Mouse (Mus musculus) C2C12 (cell line): ENCODE data around the gene Abhd13. TPM values are rescaled to one million over a fixed set of nuclear protein-coding genes. Genes with fewer than 3 reads are reported as not detected.

Experiments
- H3K27me3 ChIP-seq: one replicate; pipeline ENCODE4 v1.6.1; 2011; ENCODE audit not compliant: control insufficient read depth, insufficient read depth, insufficient read length
- H3K36me3 ChIP-seq: one replicate; pipeline ENCODE4 v1.6.1; 2011; ENCODE audit not compliant: control insufficient read depth, insufficient read depth
- H3K4me3 ChIP-seq: one replicate; pipeline ENCODE4 v1.5.1; 2011; ENCODE audit warnings: mild to moderate bottlenecking, control low read depth; ENCODE audit not compliant: poor library complexity, insufficient read depth, severe bottlenecking
- H3K79me2 ChIP-seq: one replicate; pipeline ENCODE4 v1.6.1; 2011; ENCODE audit not compliant: control insufficient read depth, insufficient read depth
- H3K79me3 ChIP-seq: one replicate; pipeline ENCODE4 v1.6.1; 2011; ENCODE audit warnings: low read depth, control low read depth
- H3ac ChIP-seq: one replicate; pipeline ENCODE3; 2011; ENCODE audit warnings: low read depth; ENCODE audit not compliant: control insufficient read depth, insufficient read length
- CEBPB ChIP-seq: IDR thresholded peaks from one replicate; pipeline ENCODE4 v1.6.1; 2011; ENCODE audit warnings: low read depth, mild to moderate bottlenecking, control low read depth, moderate library complexity
- CTCF ChIP-seq: IDR thresholded peaks from one replicate; pipeline ENCODE4 v1.5.1; 2011; ENCODE audit not compliant: control insufficient read depth, insufficient read depth, insufficient read length
- FOSL1 ChIP-seq: IDR thresholded peaks from one replicate; pipeline ENCODE4 v1.8.0; 2011; ENCODE audit warnings: mild to moderate bottlenecking, low read length; ENCODE audit not compliant: poor library complexity, insufficient read depth, severe bottlenecking
- MAX ChIP-seq: IDR thresholded peaks from one replicate; pipeline ENCODE4 v1.6.1; 2011; ENCODE audit warnings: mild to moderate bottlenecking, control low read depth
- MYOD1 ChIP-seq: IDR thresholded peaks from one replicate; pipeline ENCODE4 v1.6.1; 2011; ENCODE audit warnings: low read depth; ENCODE audit not compliant: control insufficient read depth, insufficient read length
- MYOG ChIP-seq: IDR thresholded peaks from one replicate; pipeline ENCODE4 v1.6.1; 2011; ENCODE audit not compliant: control insufficient read depth, insufficient read length; ENCODE audit errors: extremely low read depth
- USF1 ChIP-seq: IDR thresholded peaks from one replicate; pipeline ENCODE4 v1.6.1; 2011; ENCODE audit warnings: low read depth, mild to moderate bottlenecking, control low read depth, moderate library complexity
- long read RNA-seq, 2 experiments: library from polyadenylated mRNA; unstranded; transcript quantifications; one replicate each; pipeline ENCODE4 v2.0.0; 2019 to 2020
- polyA plus RNA-seq: library from polyadenylated mRNA; unstranded; fragments of >200 nt; fragmentation: generic; extraction: Trizol; gene quantifications from one replicate; pipeline ENCODE4 v1.2.1, GENCODE M21; 2012; ENCODE audit warnings: missing spikeins

The Abhd13 gene
- 6.4 TPM for polyA plus RNA-seq
- long read RNA-seq, experiment 1, full-length matches to known transcripts: 21 of 22 reads
- long read RNA-seq, experiment 1, partial matches to known transcripts: 0 of 22 reads
- long read RNA-seq, experiment 1, other reads (novel, unspliced or antisense): 1 of 22 reads
- long read RNA-seq, experiment 2, full-length matches to known transcripts: 15 of 20 reads
- long read RNA-seq, experiment 2, partial matches to known transcripts: 0 of 20 reads
- long read RNA-seq, experiment 2, other reads (novel, unspliced or antisense): 5 of 20 reads

- Histone ChIP-seq H3K79me3 (peaks cover 53% of the 10 kb centered on the region), H3K79me2 (peaks cover 66% of the 10 kb centered on the region), H3ac (peak within 1 kb of the TSS; percentile 88), H3K36me3 (peaks cover 7% of the 10 kb centered on the region), H3K27me3 (no peaks in the 10 kb centered on the region), H3K4me3 (peak within 1 kb of the TSS; percentile 87)
- TF ChIP-seq MAX (peak; percentile 25), CTCF (no peak)
Observed at GRCm38 (mm10) chr8:9977573-9978314, at the start of gene Abhd13, which contains the start of gene Lig4. Gene Abhd13 (plus strand): TSS chr8:9977707. Gene Lig4 (minus strand): TSS chr8:9977686.

DNA sequence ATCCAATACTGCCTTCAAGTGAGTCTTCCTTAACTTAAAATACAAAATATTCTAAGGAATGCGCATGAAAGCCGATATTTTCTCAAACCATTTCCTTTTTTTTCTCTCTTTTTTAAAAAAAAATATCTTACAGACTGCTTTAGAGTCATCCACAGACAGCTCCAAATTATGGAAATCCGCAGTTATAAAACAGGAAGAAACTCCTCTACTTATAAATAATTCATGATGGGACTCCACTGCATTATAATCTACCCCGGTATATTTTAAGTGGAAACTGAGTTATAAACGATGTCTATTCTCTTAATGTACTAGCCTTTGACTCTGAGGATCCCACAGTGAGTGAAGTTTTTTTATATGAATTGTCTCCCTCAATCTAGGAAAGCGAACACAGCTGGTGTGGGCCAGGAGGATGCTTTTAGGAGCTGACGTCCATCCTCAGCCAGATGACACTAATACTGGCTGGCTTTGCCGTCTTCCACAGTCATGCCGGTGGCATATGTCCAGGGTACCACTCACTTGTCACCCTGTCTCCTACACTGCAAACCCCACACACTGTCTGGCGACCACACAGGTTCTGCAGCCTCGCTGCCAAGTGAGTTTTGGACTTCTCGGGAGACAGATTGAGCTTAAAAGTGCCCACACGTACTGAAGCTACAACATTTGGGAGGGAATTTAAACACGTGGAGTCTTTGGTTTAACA lies 47.6 kb upstream of the Abhd13 start:
- Histone ChIP-seq H3K4me3 (no peak overlapping the region), H3K36me3 (no peaks in the 10 kb centered on the region), H3K79me2 (no peaks in the 10 kb centered on the region), H3ac (no peak overlapping the region), H3K79me3 (no peaks in the 10 kb centered on the region), H3K27me3 (peaks cover 7% of the 10 kb centered on the region)
- TF ChIP-seq MAX (no peak), FOSL1 (no peak), CTCF (no peak), USF1 (no peak)

GRCm38 (mm10) chr8:9932711-9933110 lies 44.8 kb upstream of the Abhd13 start:
- Histone ChIP-seq H3ac (no peak overlapping the region), H3K79me3 (no peaks in the 10 kb centered on the region), H3K4me3 (no peak overlapping the region), H3K36me3 (no peaks in the 10 kb centered on the region), H3K27me3 (peaks cover 7% of the 10 kb centered on the region), H3K79me2 (no peaks in the 10 kb centered on the region)
- TF ChIP-seq CTCF: no peak
- TF ChIP-seq MYOD1: no peak
- TF ChIP-seq MYOG: no peak
- no peak for TF ChIP-seq USF1
- no peak for TF ChIP-seq MAX
- TF ChIP-seq CEBPB: no peak
- no peak for TF ChIP-seq FOSL1

DNA sequence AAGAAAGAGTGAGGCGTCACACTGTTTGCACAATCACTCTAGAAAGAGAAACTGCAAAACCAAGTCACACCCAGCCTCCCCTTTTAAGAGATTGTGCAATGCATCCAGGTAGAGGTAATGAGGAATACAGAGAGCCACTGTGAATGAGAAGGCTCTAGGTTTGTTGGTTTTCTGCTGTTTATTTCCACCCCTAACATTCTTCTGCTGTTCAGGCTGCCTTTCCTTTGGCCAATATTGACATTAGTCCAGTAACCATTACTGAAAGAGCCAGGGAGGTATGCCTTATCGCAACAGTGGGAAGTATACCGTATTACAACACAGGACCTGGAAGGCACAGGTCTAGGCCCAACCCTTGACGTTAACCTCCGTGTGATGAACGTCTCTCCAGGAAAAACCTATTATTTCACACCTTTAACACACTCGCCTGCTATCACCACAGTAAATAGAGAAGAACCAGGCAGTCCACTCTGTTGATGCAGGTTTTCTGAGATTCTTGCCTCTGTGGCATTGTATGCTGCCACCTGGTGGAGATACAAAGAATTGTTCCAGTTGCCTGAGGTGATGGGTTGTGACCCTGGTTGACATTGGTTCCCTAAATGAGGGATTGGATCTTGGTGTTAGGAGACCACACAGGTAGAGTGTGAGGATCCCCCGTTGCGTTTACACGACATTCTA lies 42.5 kb upstream of the Abhd13 start:
- H3K79me2 ChIP-seq: no peaks in the 10 kb centered on the region
- TF ChIP-seq MAX (no peak), MYOD1 (no peak), CTCF (peak; percentile 13), USF1 (no peak), MYOG (no peak), FOSL1 (no peak), CEBPB (no peak)
- H3K27me3 ChIP-seq: peaks cover 3% of the 10 kb centered on the region
- H3ac ChIP-seq: no peak overlapping the region
- no peaks in the 10 kb centered on the region for H3K36me3 ChIP-seq
- H3K79me3 ChIP-seq: no peaks in the 10 kb centered on the region
- no peak overlapping the region for H3K4me3 ChIP-seq

- H3K36me3 ChIP-seq: no peaks in the 10 kb centered on the region
- H3ac ChIP-seq: no peak overlapping the region
- no peaks in the 10 kb centered on the region for H3K27me3 ChIP-seq
- H3K4me3 ChIP-seq: no peak overlapping the region
- TF ChIP-seq USF1: no peak
- TF ChIP-seq CEBPB: no peak
- TF ChIP-seq MYOD1: no peak
- TF ChIP-seq MAX: no peak
- TF ChIP-seq FOSL1: no peak
- TF ChIP-seq CTCF: no peak
- no peak for TF ChIP-seq MYOG
- no peaks in the 10 kb centered on the region for H3K79me3 ChIP-seq
- no peaks in the 10 kb centered on the region for H3K79me2 ChIP-seq
Observed at GRCm38 (mm10) chr8:9935574-9935973, 41.9 kb upstream of the Abhd13 start.
